Mouse (Mus musculus) liver, embryonic 16.5 days (tissue): Measurements from ENCODE around the gene Pm20d1. TPM values are rescaled to one million over a fixed set of nuclear protein-coding genes. Genes with fewer than 3 reads are reported as not detected.

Experiments used
- ATAC-seq: fragments of 200-750 bp; cut with Nextera tagmentation; 2 replicates; pipeline ENCODE4 v1.8.0; 2017; ENCODE audit warnings: low read depth, mild to moderate bottlenecking, moderate number of reproducible peaks, moderate library complexity
- H3K27ac ChIP-seq: fragments of 300-500 bp; sonication (generic); 2 replicates; pipeline ENCODE4 v1.5.1; 2014; ENCODE audit warnings: mild to moderate bottlenecking, low read length
- H3K27me3 ChIP-seq: fragments of 300-500 bp; sonication (generic); 2 replicates; pipeline ENCODE4 v1.6.1; 2014; ENCODE audit warnings: low read depth, low read length, mixed read lengths; ENCODE audit not compliant: control insufficient read depth, insufficient read depth
- H3K36me3 ChIP-seq: fragments of 300-500 bp; sonication (generic); 2 replicates; pipeline ENCODE4 v1.6.1; 2014; ENCODE audit warnings: mild to moderate bottlenecking; ENCODE audit not compliant: control insufficient read depth, insufficient read depth
- H3K4me1 ChIP-seq: fragments of 300-500 bp; sonication (generic); 2 replicates; pipeline ENCODE4 v1.6.1; 2014; ENCODE audit warnings: low read depth, low read length, mixed read lengths; ENCODE audit not compliant: control insufficient read depth
- H3K4me2 ChIP-seq: fragments of 300-500 bp; sonication (generic); 2 replicates; pipeline ENCODE4 v1.6.1; 2014; ENCODE audit warnings: low read depth, low read length, mixed read lengths
- H3K4me3 ChIP-seq: fragments of 300-500 bp; sonication (generic); 2 replicates; pipeline ENCODE4 v1.5.1; 2014; ENCODE audit warnings: low read depth, mild to moderate bottlenecking, low read length
- H3K9ac ChIP-seq: fragments of 300-500 bp; sonication (generic); 2 replicates; pipeline ENCODE4 v1.6.1; 2014; ENCODE audit warnings: low read depth, low read length
- H3K9me3 ChIP-seq: fragments of 300-500 bp; sonication (generic); replicated peaks from 2 replicates; pipeline ENCODE4 v1.6.1; 2016; ENCODE audit warnings: low read length; ENCODE audit not compliant: control insufficient read depth
- WGBS: fragments of 180-500 bp; shearing (Covaris S2); extraction: QIAGEN DNeasy Blood & Tissue Kit; methylation state at CpG from one replicate; pipeline ENCODE4 v1.1.7; 2014; ENCODE audit not compliant: insufficient replicate concordance; 5-methylcytosine and 5-hydroxymethylcytosine counted together
- polyA plus RNA-seq: library from polyadenylated mRNA; unstranded; fragments of >200 nt; fragmentation: Nextera tagmentation; extraction: Ambion mirVana; gene quantifications from 2 replicates; pipeline ENCODE4 v1.2.1, GENCODE M21; 2015

Pm20d1 gene
- polyA plus RNA-seq, 1 experiment from 2014 or later, result 6.4 TPM

GRCm38 (mm10) chr1:131861811-131862210, 64.6 kb downstream of the Pm20d1 start:
- Histone ChIP-seq H3K4me1 (no peaks in the 10 kb centered on the region), H3K9me3 (no peaks in the 10 kb centered on the region), H3K27me3 (no peaks in the 10 kb centered on the region), H3K27ac (no peak overlapping the region), H3K4me3 (no peak overlapping the region), H3K4me2 (no peak overlapping the region), H3K9ac (no peak overlapping the region), H3K36me3 (no peaks in the 10 kb centered on the region)
- 39% methylated on average over 4 of the region's 4 CpGs for WGBS
- no peak for ATAC-seq

GRCm38 (mm10) chr1:131865596-131865995, 68.4 kb downstream of the Pm20d1 start:
- H3K27ac ChIP-seq, result no peak overlapping the region
- 73% methylated on average over 5 of the region's 5 CpGs for WGBS

GRCm38 (mm10) chr1:131866304-131866999, 69.3 kb downstream of the Pm20d1 start:
- H3K27ac ChIP-seq, result no peak overlapping the region
- H3K9me3 ChIP-seq, result no peaks in the 10 kb centered on the region
- H3K4me2 ChIP-seq, result peak overlapping the region; percentile 68
- no peaks in the 10 kb centered on the region for H3K36me3 ChIP-seq
- WGBS, result 26% methylated on average over 6 of the region's 6 CpGs
- H3K4me3 ChIP-seq, result peak overlapping the region; percentile 75
- H3K27me3 ChIP-seq, result no peaks in the 10 kb centered on the region
- ATAC-seq, result no peak
- peaks cover 4% of the 10 kb centered on the region; the same call in 1 of the 2 replicates for H3K4me1 ChIP-seq
- H3K9ac ChIP-seq, result no peak overlapping the region

More at GRCm38 (mm10) chr1:131865596-131865995, 68.4 kb downstream of the Pm20d1 start:
- Histone ChIP-seq H3K36me3 (no peaks in the 10 kb centered on the region), H3K4me2 (no peak overlapping the region), H3K9me3 (no peaks in the 10 kb centered on the region), H3K4me1 (peaks cover 4% of the 10 kb centered on the region; the same call in 1 of the 2 replicates), H3K4me3 (no peak overlapping the region), H3K9ac (no peak overlapping the region), H3K27me3 (no peaks in the 10 kb centered on the region)
- no peak for ATAC-seq

GRCm38 (mm10) chr1:131867093-131867945, 70.1 kb downstream of the Pm20d1 start, which contains the start of gene Rab29:
TSS of gene Rab29 (plus strand) at chr1:131867224.
- peaks cover 4% of the 10 kb centered on the region; the same call in 1 of the 2 replicates for H3K4me1 ChIP-seq
- H3K9ac ChIP-seq, result peak within 1 kb of the TSS; percentile 72
- H3K4me3 ChIP-seq, result peak within 1 kb of the TSS; percentile 75
- peak; percentile 94 for ATAC-seq
- H3K9me3 ChIP-seq, result no peaks in the 10 kb centered on the region
- H3K36me3 ChIP-seq, result no peaks in the 10 kb centered on the region
- peak within 1 kb of the TSS; percentile 68 for H3K4me2 ChIP-seq
- H3K27me3 ChIP-seq, result no peaks in the 10 kb centered on the region
- H3K27ac ChIP-seq, result peak within 1 kb of the TSS; percentile 53; the same call in 1 of the 2 replicates
- under 1% methylated on average over 46 of the region's 46 CpGs for WGBS

GRCm38 (mm10) chr1:131867946-131868290, 70.7 kb downstream of the Pm20d1 start:
- H3K4me3 ChIP-seq, result peak overlapping the region; percentile 75
- no peak overlapping the region for H3K27ac ChIP-seq
- H3K4me2 ChIP-seq, result peak overlapping the region; percentile 68
- no peaks in the 10 kb centered on the region for H3K36me3 ChIP-seq
- no peaks in the 10 kb centered on the region for H3K9me3 ChIP-seq
- H3K9ac ChIP-seq, result peak overlapping the region; percentile 72
- ATAC-seq, result no peak
- WGBS, result 21% methylated on average over 10 of the region's 10 CpGs
- no peaks in the 10 kb centered on the region for H3K27me3 ChIP-seq
- H3K4me1 ChIP-seq, result peaks cover 4% of the 10 kb centered on the region; the same call in 1 of the 2 replicates

GRCm38 (mm10) chr1:131869561-131869960, 72.4 kb downstream of the Pm20d1 start:
- Histone ChIP-seq H3K4me3 (no peak overlapping the region), H3K27me3 (no peaks in the 10 kb centered on the region), H3K36me3 (no peaks in the 10 kb centered on the region), H3K4me1 (peaks cover 4% of the 10 kb centered on the region; the same call in 1 of the 2 replicates), H3K4me2 (no peak overlapping the region), H3K9me3 (no peaks in the 10 kb centered on the region), H3K27ac (no peak overlapping the region), H3K9ac (no peak overlapping the region)
- ATAC-seq, result no peak
- 74% methylated on average over 2 of the region's 2 CpGs for WGBS

Other genes starting within 250 kb of the Pm20d1 start
- not detected in 2 replicates for gene Avpr1b, start 198.1 kb upstream of the Pm20d1 start, polyA plus RNA-seq
- 29.5 and 33.8 TPM in 2 replicates for gene Ctse, start 159.1 kb upstream of the Pm20d1 start, polyA plus RNA-seq
- gene Rab7b, start 108.7 kb upstream of the Pm20d1 start, polyA plus RNA-seq, result 0.96 and 1.3 TPM in 2 replicates
- gene Slc26a9, start 53.4 kb upstream of the Pm20d1 start, polyA plus RNA-seq, result 0.06 TPM in 1 of 2 replicates, not detected in the other
- gene Slc41a1, start 30.1 kb downstream of the Pm20d1 start, polyA plus RNA-seq, result 1.0 and 1.2 TPM in 2 replicates
- 9.4 and 10.0 TPM in 2 replicates for gene Rab29, start 69.8 kb downstream of the Pm20d1 start, polyA plus RNA-seq
- gene Nucks1, start 113.2 kb downstream of the Pm20d1 start, polyA plus RNA-seq, result 25.1 and 27.4 TPM in 2 replicates
- gene Slc45a3, start 165.6 kb downstream of the Pm20d1 start, polyA plus RNA-seq, result 3.0 and 3.2 TPM in 2 replicates
- 8.6 and 10.0 TPM in 2 replicates for gene Elk4, start 210.2 kb downstream of the Pm20d1 start, polyA plus RNA-seq